Mouse (Mus musculus) brain, adult 2 months (tissue): ENCODE data around the gene Sh3glb1.

Source experiments
- DNase-seq: peaks from one replicate; pipeline ENCODE4 v3.0.0; 2011; ENCODE audit warnings: low read depth, low spot score

The Sh3glb1 gene

GRCm38 (mm10) chr3:144669944-144670874, 49.9 kb downstream of the Sh3glb1 start:
- no peak for DNase-seq

GRCm38 (mm10) chr3:144669457-144669864, 50.7 kb downstream of the Sh3glb1 start:
- peak; percentile 72 for DNase-seq

GRCm38 (mm10) chr3:144668949-144669348, 51.2 kb downstream of the Sh3glb1 start:
- DNase-seq, result peak; percentile 27

GRCm38 (mm10) chr3:144668039-144668438, 52.1 kb downstream of the Sh3glb1 start:
- no peak for DNase-seq

- DNase-seq, result no peak
These were observed 55.5 kb downstream of the Sh3glb1 start for GRCm38 (mm10) chr3:144664363-144665299.

GRCm38 (mm10) chr3:144663415-144664093, 56.6 kb downstream of the Sh3glb1 start:
- no peak for DNase-seq

GRCm38 (mm10) chr3:144662215-144662852, 57.8 kb downstream of the Sh3glb1 start:
- no peak for DNase-seq

GRCm38 (mm10) chr3:144661439-144661838, 58.7 kb downstream of the Sh3glb1 start:
- no peak for DNase-seq

GRCm38 (mm10) chr3:144644202-144644601, 75.9 kb downstream of the Sh3glb1 start:
- peak; percentile 10 for DNase-seq

GRCm38 (mm10) chr3:144643301-144643871, 76.7 kb downstream of the Sh3glb1 start:
- peak; percentile 61 for DNase-seq

GRCm38 (mm10) chr3:144642141-144642540, 78.0 kb downstream of the Sh3glb1 start:
- no peak for DNase-seq

- no peak for DNase-seq
These were observed 80.1 kb downstream of the Sh3glb1 start for GRCm38 (mm10) chr3:144640033-144640432.

- DNase-seq, result no peak
These were observed 80.7 kb downstream of the Sh3glb1 start for GRCm38 (mm10) chr3:144639387-144639786.

GRCm38 (mm10) chr3:144638110-144638509, 82.0 kb downstream of the Sh3glb1 start:
- DNase-seq, result no peak

GRCm38 (mm10) chr3:144635236-144635635, 84.9 kb downstream of the Sh3glb1 start:
- DNase-seq, result no peak
